In genomic region chr7:99189885-99190284, GRCm38 (mm10) we compare ENCODE assay signal across 27 mouse cellular contexts. TPM values are rescaled to one million over a fixed set of nuclear protein-coding genes. Genes with fewer than 3 reads are reported as not detected.
DNase-seq lines count a peak whose midpoint lies in the region; ATAC-seq lines count a peak whose summit lies in the region.
"Had no signal": no experiment of that assay in that cellular context is flagged by ENCODE, and none has a peak within 500 bp of the region (broad histone marks: within the 10 kb centered on the region; RNA-seq: fewer than 3 reads in every experiment).

No protein-coding gene starts in this region.

- H3K27me3 ChIP-seq in midbrain, embryonic 11.5 days (ENCODE audit: control insufficient read depth, insufficient read depth, low read length) = no peaks in the 10 kb centered on the region
- no peaks in the 10 kb centered on the region for H3K27me3 ChIP-seq in midbrain, embryonic 16.5 days (ENCODE audit: control insufficient read depth, insufficient read depth, low read depth, low read length)
- H3K27me3 ChIP-seq: limb, embryonic 13.5 days; lung, embryonic 15.5 days; midbrain, embryonic 15.5 days had no signal

- no peaks in the 10 kb centered on the region for H3K36me3 ChIP-seq in midbrain, embryonic 11.5 days (ENCODE audit: control insufficient read depth, insufficient read depth, low read length)
- no peaks in the 10 kb centered on the region for H3K36me3 ChIP-seq in midbrain, embryonic 16.5 days (ENCODE audit: control insufficient read depth, insufficient read depth, low read length)
- H3K36me3 ChIP-seq: forebrain, embryonic 10.5 days; hindbrain, embryonic 15.5 days; limb, embryonic 13.5 days; lung, embryonic 15.5 days; midbrain, embryonic 15.5 days had no signal

- no peak overlapping the region for H3K9ac ChIP-seq in midbrain, embryonic 11.5 days (ENCODE audit: low read length)
- no peak overlapping the region for H3K9ac ChIP-seq in midbrain, embryonic 16.5 days (ENCODE audit: low read depth, low read length)
- H3K9ac ChIP-seq: forebrain, postnatal 0 days; hindbrain, embryonic 15.5 days; limb, embryonic 13.5 days; lung, embryonic 15.5 days; midbrain, embryonic 15.5 days had no signal

- peak; percentile 17 for DNase-seq in midbrain, embryonic 11.5 days (ENCODE audit: low spot score, missing footprints)
- no peak for DNase-seq in urinary bladder, postnatal 4 days (ENCODE audit: low spot score in 2 of 2)
- DNase-seq in ovary, adult 18-20 months (ENCODE audit: low spot score) = no peak
- DNase-seq in adrenal gland, adult 18-20 months (ENCODE audit: low spot score in 2 of 2) = no peak
- DNase-seq: adrenal gland, postnatal 25 days; cerebellum, adult 18-20 months; cerebellum, postnatal 36 days; forebrain, postnatal 0 days; gastrocnemius, adult 2 months; heart, postnatal 10 days; layer of hippocampus, postnatal 36 days; spleen, adult 18-20 months; thymus, postnatal 36 days had no signal

- H3K27ac ChIP-seq in midbrain, embryonic 11.5 days (ENCODE audit: low read depth, low read length) = no peak overlapping the region
- H3K27ac ChIP-seq in midbrain, embryonic 16.5 days (ENCODE audit: low read length) = no peak overlapping the region
- H3K27ac ChIP-seq: forebrain, embryonic 10.5 days; gastrocnemius, adult 2 months; hindbrain, embryonic 15.5 days; limb, embryonic 13.5 days; lung, embryonic 15.5 days; midbrain, embryonic 15.5 days had no signal

- H3K4me2 ChIP-seq in midbrain, embryonic 11.5 days = no peak overlapping the region
- H3K4me2 ChIP-seq in midbrain, embryonic 16.5 days (ENCODE audit: low read length) = no peak overlapping the region
- H3K4me2 ChIP-seq: heart, embryonic 11.5 days; hindbrain, embryonic 15.5 days; limb, embryonic 13.5 days; lung, embryonic 15.5 days; midbrain, embryonic 15.5 days had no signal

- no peak for ATAC-seq in midbrain, embryonic 11.5 days (ENCODE audit: low FRiP score)
- no peak for ATAC-seq in midbrain, embryonic 16.5 days
- 0 out of 2 replicates have a peak, but pooled peaks have one; percentile 22 for ATAC-seq in common myeloid progenitor, adult 5-6 weeks (replicated peaks; ENCODE audit: low read depth, poor library complexity, severe bottlenecking)
- ATAC-seq in megakaryocyte, adult 5-6 weeks (ENCODE audit: poor library complexity, severe bottlenecking) = peak; percentile 88
- ATAC-seq: forebrain, postnatal 0 days; intestine, postnatal 0 days; midbrain, embryonic 15.5 days; Patski had no signal

- H3K4me3 ChIP-seq in midbrain, embryonic 11.5 days (ENCODE audit: low read depth, low read length) = no peak overlapping the region
- H3K4me3 ChIP-seq in midbrain, embryonic 16.5 days (ENCODE audit: low read depth, low read length) = no peak overlapping the region
- H3K4me3 ChIP-seq: forebrain, embryonic 10.5 days; gastrocnemius, adult 2 months; hindbrain, embryonic 15.5 days; limb, embryonic 13.5 days; lung, embryonic 15.5 days; megakaryocyte, embryonic 14.5 days; midbrain, embryonic 15.5 days had no signal

- H3K4me1 ChIP-seq in midbrain, embryonic 11.5 days (ENCODE audit: control insufficient read depth, insufficient read depth, low read length) = no peaks in the 10 kb centered on the region
- H3K4me1 ChIP-seq in midbrain, embryonic 16.5 days (ENCODE audit: control insufficient read depth, insufficient read depth, low read length) = no peaks in the 10 kb centered on the region
- H3K4me1 ChIP-seq: forebrain, embryonic 10.5 days; hindbrain, embryonic 15.5 days; limb, embryonic 13.5 days; lung, embryonic 15.5 days; megakaryocyte, embryonic 14.5 days; midbrain, embryonic 15.5 days had no signal

- WGBS in midbrain, embryonic 11.5 days = 79% methylated on average over 5 of the region's 5 CpGs
- WGBS in midbrain, embryonic 16.5 days = 86% methylated on average over 5 of the region's 5 CpGs

- H3K9me3 ChIP-seq in midbrain, embryonic 11.5 days (ENCODE audit: control insufficient read depth, low read length) = no peaks in the 10 kb centered on the region
- no peaks in the 10 kb centered on the region for H3K9me3 ChIP-seq in midbrain, embryonic 16.5 days (replicated peaks; ENCODE audit: control insufficient read depth, low read length, poor library complexity, severe bottlenecking)
- H3K9me3 ChIP-seq: forebrain, embryonic 10.5 days; hindbrain, embryonic 15.5 days; limb, embryonic 13.5 days; lung, embryonic 15.5 days; megakaryocyte, embryonic 14.5 days; midbrain, embryonic 15.5 days had no signal

RNA-seq across cellular contexts. Expression of gene Dgat2, which starts 7.4 kb away (rescaled TPM):
- polyA plus RNA-seq in midbrain, embryonic 11.5 days (2014; fragmentation: Nextera tagmentation; extraction: Ambion mirVana) = 8.7 and 9.8 TPM in 2 replicates
- polyA plus RNA-seq in midbrain, embryonic 16.5 days (2015; fragmentation: Nextera tagmentation; extraction: Ambion mirVana) = 22.0 and 24.0 TPM in 2 replicates
- total RNA-seq in common myeloid progenitor, adult 5-6 weeks (2017) = 0.46 and 0.97 TPM in 2 replicates
- 10.8 and 11.3 TPM in 2 replicates for total RNA-seq in megakaryocyte, adult 5-6 weeks (2015)
- 9.1 and 14.0 TPM in 2 replicates for total RNA-seq in megakaryocyte, adult 5-6 weeks (2017)
- total RNA-seq in adrenal gland, adult 18-20 months (2021) = 100 to 1,000 TPM; 284 to 447 TPM

RNA-seq across cellular contexts. Expression of gene Mogat2, which starts 48.5 kb away (rescaled TPM):
- 10.1 and 13.0 TPM in 2 replicates for polyA plus RNA-seq in midbrain, embryonic 11.5 days (2014; fragmentation: Nextera tagmentation; extraction: Ambion mirVana)
- polyA plus RNA-seq in midbrain, embryonic 16.5 days (2015; fragmentation: Nextera tagmentation; extraction: Ambion mirVana) = 1.1 and 1.2 TPM in 2 replicates
- 0.46 TPM in 1 of 2 replicates, not detected in the other for total RNA-seq in common myeloid progenitor, adult 5-6 weeks (2017)
- total RNA-seq in megakaryocyte, adult 5-6 weeks (2015) = 1.6 TPM in 2 replicates
- total RNA-seq in megakaryocyte, adult 5-6 weeks (2017) = 1.4 and 3.0 TPM in 2 replicates
- under 1 TPM; 0.43 to 0.99 TPM for total RNA-seq in adrenal gland, adult 18-20 months (2021)
- total RNA-seq: gastrocnemius, adult 2 months; heart, postnatal 10 days; layer of hippocampus, adult 18-20 months; layer of hippocampus, postnatal 36 days; left cerebral cortex, postnatal 14 days had no signal
- polyA plus RNA-seq: Patski had no signal

RNA-seq across cellular contexts. Expression of gene Uvrag, which starts 48.9 kb away (rescaled TPM):
- polyA plus RNA-seq in midbrain, embryonic 11.5 days (2014; fragmentation: Nextera tagmentation; extraction: Ambion mirVana) = 10.1 and 11.4 TPM in 2 replicates
- polyA plus RNA-seq in midbrain, embryonic 16.5 days (2015; fragmentation: Nextera tagmentation; extraction: Ambion mirVana) = 16.0 and 17.7 TPM in 2 replicates
- total RNA-seq in common myeloid progenitor, adult 5-6 weeks (2017) = 31.4 and 37.1 TPM in 2 replicates
- 37.2 and 42.4 TPM in 2 replicates for total RNA-seq in megakaryocyte, adult 5-6 weeks (2015)
- total RNA-seq in megakaryocyte, adult 5-6 weeks (2017) = 43.1 and 50.8 TPM in 2 replicates
- total RNA-seq in adrenal gland, adult 18-20 months (2021) = 10 to 100 TPM; 15.4 to 29.0 TPM

Comparison
In these comparisons a context has a peak if more than half of its experiments do, and no peak if none do; other contexts are left out.
1. ATAC-seq: peak in common myeloid progenitor, adult 5-6 weeks (single experiment) and megakaryocyte, adult 5-6 weeks (single experiment); none in midbrain, embryonic 11.5 days (single experiment) and midbrain, embryonic 16.5 days (single experiment).
2. RNA of gene Dgat2, which starts 7.4 kb away (total RNA-seq): 284 to 447 TPM in adrenal gland, adult 18-20 months; 9.1 to 14.0 TPM in megakaryocyte, adult 5-6 weeks and 0.46 to 0.97 TPM in common myeloid progenitor, adult 5-6 weeks; every median in the first group is over 10 times any median in the second.